Mouse (Mus musculus): ENCODE measurements around the gene Hist1h1a.

GRCm38 (mm10) chr13:23763242-23763585 is 252 bp upstream of the Hist1h1a start:
- no peak for TF ChIP-seq CTCF (IDR thresholded peaks at IDR 0.05; ENCODE audit: low read depth, low read length)
- no peak for TF ChIP-seq POLR2A (IDR thresholded peaks at IDR 0.05; ENCODE audit: extremely low read depth, insufficient read depth, low read length)

Data from liver, adult 2 months (tissue).